Mouse (Mus musculus) ES-E14 (cell line): ENCODE measurements at regions not wholly inside any gene's neighbourhood (a gene's known extent, or its start where the extent isn't known, plus 50 kb on each side); places are given as distances from the start of the nearest gene placed in this dataset.

Experiments used
- HCFC1 ChIP-seq: IDR thresholded peaks from 2 replicates; pipeline ENCODE4 v1.6.1; 2012; ENCODE audit warnings: low read length, inconsistent platforms, borderline replicate concordance; ENCODE audit not compliant: insufficient read depth
- MAFK ChIP-seq: IDR thresholded peaks from 2 replicates; pipeline ENCODE4 v1.6.1; 2014; ENCODE audit warnings: mild to moderate bottlenecking, low read depth, low read length, inconsistent platforms; ENCODE audit not compliant: insufficient read depth

GRCm38 (mm10) chr10:126183961-126184360 lies 218.0 kb downstream of the Lrig3 start:
- TF ChIP-seq HCFC1 (no peak), MAFK (no peak)
